Mouse (Mus musculus): Measurements from ENCODE around the gene Wfdc3. TPM values are rescaled to one million over a fixed set of nuclear protein-coding genes. Genes with fewer than 3 reads are reported as not detected.
"Not testable (repeated sequence)": the region's sequence is repeated elsewhere in the genome, so short reads cannot be mapped to it uniquely, and the experiment has no call there.

The Wfdc3 gene
- total RNA-seq, 2 experiments from 2014 or later = 0.22 to 0.33 TPM

- intact Hi-C loops (cut with DNase I) = loop anchor here (5.0 kb wide), 1 partner anchor 39 kb away; the partner anchor contains the start of gene Snx21
- DNase-seq = no peak
These were observed 2.5 kb upstream of the Wfdc3 start for GRCm38 (mm10) chr2:164748191-164748590.

- DNase-seq = no peak
- intact Hi-C loops (cut with DNase I) = loop anchor here (5.0 kb wide), 1 partner anchor 41 kb away; the partner anchor contains the start of gene Snx21
These were observed 962 bp upstream of the Wfdc3 start for GRCm38 (mm10) chr2:164746693-164747092.

GRCm38 (mm10) chr2:164744987-164745386, 744 bp downstream of the Wfdc3 start:
- DNase-seq = no peak
- intact Hi-C loops (cut with DNase I) = loop anchor here (5.0 kb wide), 1 partner anchor 42 kb away; the partner anchor contains the start of gene Snx21

- intact Hi-C loops (cut with DNase I) = no loop called here
- no peak for DNase-seq
These were observed 5.9 kb downstream of the Wfdc3 start for GRCm38 (mm10) chr2:164739876-164740275.

GRCm38 (mm10) chr2:164737377-164738090, 8.2 kb downstream of the Wfdc3 start:
- no peak for DNase-seq
- intact Hi-C loops (cut with DNase I) = no loop called here

- intact Hi-C loops (cut with DNase I) = no loop called here
- no peak for DNase-seq
These were observed 10.3 kb downstream of the Wfdc3 start for GRCm38 (mm10) chr2:164735446-164735845.

- intact Hi-C loops (cut with DNase I) = no loop called here
- no peak for DNase-seq
These were observed 10.9 kb downstream of the Wfdc3 start for GRCm38 (mm10) chr2:164734839-164735238.

- intact Hi-C loops (cut with DNase I) = no loop called here
- no peak for DNase-seq
These were observed 12.5 kb downstream of the Wfdc3 start for GRCm38 (mm10) chr2:164733259-164733658.

GRCm38 (mm10) chr2:164731719-164732118, 14.0 kb downstream of the Wfdc3 start:
- DNase-seq = no peak
- intact Hi-C loops (cut with DNase I) = no loop called here

- intact Hi-C loops (cut with DNase I) = loop anchor here (1.0 kb wide), 2 partner anchors 47 to 134 kb away; no protein-coding TSS in a partner anchor
- peak; percentile 67 to 79 for DNase-seq
These were observed 19.7 kb downstream of the Wfdc3 start for GRCm38 (mm10) chr2:164725895-164726619.

GRCm38 (mm10) chr2:164723276-164723675, 22.5 kb downstream of the Wfdc3 start:
- no peak for DNase-seq
- intact Hi-C loops (cut with DNase I) = no loop called here

- intact Hi-C loops (cut with DNase I); DNase-seq: not testable (repeated sequence)
These were observed 29.4 kb downstream of the Wfdc3 start for GRCm38 (mm10) chr2:164716194-164716786.

GRCm38 (mm10) chr2:164715005-164715404, 30.7 kb downstream of the Wfdc3 start, which contains the start of gene Spint5:
Spint5 (plus strand) TSS chr2:164715305.
- DNase-seq = no peak
- intact Hi-C loops (cut with DNase I) = no loop called here

GRCm38 (mm10) chr2:164705991-164706390, 39.7 kb downstream of the Wfdc3 start:
- no peak for DNase-seq
- intact Hi-C loops (cut with DNase I) = no loop called here

GRCm38 (mm10) chr2:164705328-164705727, 40.4 kb downstream of the Wfdc3 start:
- DNase-seq = no peak
- intact Hi-C loops (cut with DNase I) = no loop called here

GRCm38 (mm10) chr2:164704235-164704634, 41.5 kb downstream of the Wfdc3 start:
- DNase-seq = no peak
- intact Hi-C loops (cut with DNase I) = no loop called here

GRCm38 (mm10) chr2:164701761-164702160, 44.0 kb downstream of the Wfdc3 start:
- intact Hi-C loops (cut with DNase I) = no loop called here
- no peak for DNase-seq

GRCm38 (mm10) chr2:164700959-164701358, 44.8 kb downstream of the Wfdc3 start:
- intact Hi-C loops (cut with DNase I) = no loop called here
- no peak for DNase-seq

GRCm38 (mm10) chr2:164698201-164698600, 47.5 kb downstream of the Wfdc3 start, which contains the start of gene Spint4:
Spint4 (plus strand) TSS chr2:164698501.
- DNase-seq = no peak
- intact Hi-C loops (cut with DNase I) = no loop called here

GRCm38 (mm10) chr2:164684807-164685206, 60.9 kb downstream of the Wfdc3 start, which contains the start of gene Wfdc13:
Wfdc13 (plus strand) TSS chr2:164685107.
- DNase-seq = no peak
- intact Hi-C loops (cut with DNase I) = no loop called here
